ENCODE assay signal across 13 mouse cellular contexts in the genomic region with DNA sequence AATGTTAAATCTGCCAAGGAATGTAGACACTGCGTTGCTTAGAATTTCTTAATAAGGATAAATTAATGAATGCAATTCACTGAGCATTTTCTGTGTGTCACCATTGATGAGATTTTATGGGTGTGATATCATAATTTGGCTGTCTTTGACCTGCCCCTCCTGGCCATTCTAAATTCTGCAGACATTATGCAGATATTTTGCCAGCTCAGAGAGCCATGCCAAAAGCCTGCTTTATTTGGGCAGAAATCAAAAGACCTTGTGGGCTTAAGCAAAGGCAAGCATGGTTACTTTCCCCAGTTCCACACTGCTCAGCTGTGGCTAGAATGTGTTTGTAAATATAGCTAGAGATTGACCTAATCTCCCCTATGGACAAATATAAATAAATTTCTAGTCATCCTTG.
DNase-seq lines count a peak whose midpoint lies in the region; ATAC-seq and TF ChIP-seq lines count a peak whose summit lies in the region.
"Had no signal": no experiment of that assay in that cellular context is flagged by ENCODE, and none has a peak within 500 bp of the region (broad histone marks: within the 10 kb centered on the region; RNA-seq: fewer than 3 reads in every experiment).

No protein-coding gene starts in this region.

- H3K4me3 ChIP-seq in gastrocnemius, adult 2 months = no peak overlapping the region
- H3K4me3 ChIP-seq in hindbrain, postnatal 0 days (ENCODE audit: low read length) = no peak overlapping the region
- H3K4me3 ChIP-seq in hindbrain, embryonic 11.5 days (ENCODE audit: low read depth, low read length) = no peak overlapping the region
- no peak overlapping the region for H3K4me3 ChIP-seq in midbrain, postnatal 0 days (ENCODE audit: low read depth, low read length)
- no peak overlapping the region for H3K4me3 ChIP-seq in midbrain, embryonic 11.5 days (ENCODE audit: low read depth, low read length)
- H3K4me3 ChIP-seq: lung, embryonic 15.5 days had no signal

- no peak overlapping the region for H3K9ac ChIP-seq in hindbrain, postnatal 0 days (replicated peaks; ENCODE audit: low read length)
- H3K9ac ChIP-seq in hindbrain, embryonic 11.5 days (ENCODE audit: low read depth, low read length) = no peak overlapping the region
- H3K9ac ChIP-seq in midbrain, postnatal 0 days (replicated peaks; ENCODE audit: low read length, poor library complexity, severe bottlenecking) = no peak overlapping the region
- H3K9ac ChIP-seq in midbrain, embryonic 11.5 days (ENCODE audit: low read length) = no peak overlapping the region
- H3K9ac ChIP-seq: lung, embryonic 15.5 days had no signal

- H3K4me2 ChIP-seq in hindbrain, postnatal 0 days (ENCODE audit: low read depth, low read length) = no peak overlapping the region
- H3K4me2 ChIP-seq in hindbrain, embryonic 11.5 days (replicated peaks; ENCODE audit: low read depth, low read length) = no peak overlapping the region
- no peak overlapping the region for H3K4me2 ChIP-seq in midbrain, postnatal 0 days (ENCODE audit: low read depth, low read length, poor library complexity, severe bottlenecking)
- H3K4me2 ChIP-seq in midbrain, embryonic 11.5 days = no peak overlapping the region
- H3K4me2 ChIP-seq: lung, embryonic 15.5 days had no signal

- peak overlapping the region; percentile 17; the same call in 1 of the 2 replicates for H3K27ac ChIP-seq in gastrocnemius, adult 2 months
- H3K27ac ChIP-seq in hindbrain, postnatal 0 days = no peak overlapping the region
- no peak overlapping the region for H3K27ac ChIP-seq in hindbrain, embryonic 11.5 days (ENCODE audit: low read depth, low read length)
- H3K27ac ChIP-seq in midbrain, postnatal 0 days (ENCODE audit: low read depth, low read length) = no peak overlapping the region
- H3K27ac ChIP-seq in midbrain, embryonic 11.5 days (ENCODE audit: low read depth, low read length) = no peak overlapping the region
- H3K27ac ChIP-seq: lung, embryonic 15.5 days had no signal

- H3K9me3 ChIP-seq in hindbrain, postnatal 0 days (ENCODE audit: low read length) = no peaks in the 10 kb centered on the region
- H3K9me3 ChIP-seq in hindbrain, embryonic 11.5 days (ENCODE audit: control insufficient read depth, low read length) = no peaks in the 10 kb centered on the region
- no peaks in the 10 kb centered on the region for H3K9me3 ChIP-seq in midbrain, postnatal 0 days (ENCODE audit: low read length)
- H3K9me3 ChIP-seq in midbrain, embryonic 11.5 days (ENCODE audit: control insufficient read depth, low read length) = no peaks in the 10 kb centered on the region
- H3K9me3 ChIP-seq: lung, embryonic 15.5 days had no signal

- intact Hi-C loops in gastrocnemius, adult 2 months (cut with DNase I) = no loop called here
- intact Hi-C loops in gastrocnemius, postnatal 14 days (cut with DNase I; ENCODE audit: low total_unique reads) = no loop called here

- TF ChIP-seq CTCF in gastrocnemius, adult 2 months (IDR thresholded peaks at IDR 0.05) = no peak
- peak; percentile 33 for TF ChIP-seq CTCF in hindbrain, postnatal 0 days (IDR thresholded peaks at IDR 0.05; ENCODE audit: low read depth)
- TF ChIP-seq CTCF in midbrain, postnatal 0 days (IDR thresholded peaks at IDR 0.05) = 0 out of 2 replicates have a peak, but pooled peaks have one; percentile 12

- peak; percentile 15 for DNase-seq in adrenal gland, postnatal 10 days
- no peak for DNase-seq in adrenal gland, postnatal 4 days (ENCODE audit: low spot score in 2 of 2)
- peak; percentile 27 for DNase-seq in gastrocnemius, adult 2 months
- no peak for DNase-seq in gastrocnemius, postnatal 14 days
- DNase-seq in hindbrain, postnatal 0 days (ENCODE audit: low spot score) = peak; percentile 79
- no peak for DNase-seq in hindbrain, embryonic 11.5 days (ENCODE audit: low spot score)
- DNase-seq in midbrain, postnatal 0 days (ENCODE audit: low spot score) = peak; percentile 79
- DNase-seq in midbrain, embryonic 11.5 days (ENCODE audit: low spot score, missing footprints) = no peak
- DNase-seq: embryo, embryonic 11 days; kidney, postnatal 10 days; liver had no signal

- H3K4me1 ChIP-seq in hindbrain, postnatal 0 days (ENCODE audit: insufficient read depth, low read length) = no peaks in the 10 kb centered on the region
- no peaks in the 10 kb centered on the region for H3K4me1 ChIP-seq in hindbrain, embryonic 11.5 days (replicated peaks; ENCODE audit: control insufficient read depth, insufficient read depth, low read length)
- H3K4me1 ChIP-seq in midbrain, postnatal 0 days (ENCODE audit: insufficient read depth, low read length) = no peaks in the 10 kb centered on the region
- H3K4me1 ChIP-seq in midbrain, embryonic 11.5 days (ENCODE audit: control insufficient read depth, insufficient read depth, low read length) = no peaks in the 10 kb centered on the region
- H3K4me1 ChIP-seq: lung, embryonic 15.5 days had no signal

- H3K27me3 ChIP-seq in hindbrain, postnatal 0 days (ENCODE audit: insufficient read depth, low read length) = no peaks in the 10 kb centered on the region
- no peaks in the 10 kb centered on the region for H3K27me3 ChIP-seq in hindbrain, embryonic 11.5 days (ENCODE audit: control insufficient read depth, insufficient read depth, low read length)
- no peaks in the 10 kb centered on the region for H3K27me3 ChIP-seq in midbrain, postnatal 0 days (ENCODE audit: insufficient read depth, low read length)
- H3K27me3 ChIP-seq in midbrain, embryonic 11.5 days (ENCODE audit: control insufficient read depth, insufficient read depth, low read length) = no peaks in the 10 kb centered on the region
- H3K27me3 ChIP-seq: lung, embryonic 15.5 days had no signal

- ATAC-seq in hindbrain, postnatal 0 days = peak; percentile 71
- ATAC-seq in hindbrain, embryonic 11.5 days (ENCODE audit: low FRiP score) = no peak
- no peak for ATAC-seq in midbrain, postnatal 0 days (ENCODE audit: low FRiP score)
- no peak for ATAC-seq in midbrain, embryonic 11.5 days (ENCODE audit: low FRiP score)
- ATAC-seq: Patski had no signal

- no peaks in the 10 kb centered on the region for H3K36me3 ChIP-seq in hindbrain, postnatal 0 days (ENCODE audit: insufficient read depth, low read length)
- no peaks in the 10 kb centered on the region for H3K36me3 ChIP-seq in hindbrain, embryonic 11.5 days (ENCODE audit: control insufficient read depth, insufficient read depth, low read length)
- H3K36me3 ChIP-seq in midbrain, postnatal 0 days (ENCODE audit: insufficient read depth, low read length) = no peaks in the 10 kb centered on the region
- no peaks in the 10 kb centered on the region for H3K36me3 ChIP-seq in midbrain, embryonic 11.5 days (ENCODE audit: control insufficient read depth, insufficient read depth, low read length)
- H3K36me3 ChIP-seq: lung, embryonic 15.5 days had no signal

- 57% methylated on average over 1 of the region's 1 CpGs for WGBS in hindbrain, postnatal 0 days
- 87% methylated on average over 1 of the region's 1 CpGs for WGBS in hindbrain, embryonic 11.5 days
- WGBS in midbrain, postnatal 0 days = 65% methylated on average over 1 of the region's 1 CpGs
- 88% methylated on average over 1 of the region's 1 CpGs for WGBS in midbrain, embryonic 11.5 days

Comparison
In these comparisons a context has a peak if more than half of its experiments do, and no peak if none do; other contexts are left out.
1. DNase-seq: peak in adrenal gland, postnatal 10 days (single experiment), gastrocnemius, adult 2 months (single experiment), hindbrain, postnatal 0 days (single experiment) and midbrain, postnatal 0 days (single experiment); none in adrenal gland, postnatal 4 days (0 of 2), gastrocnemius, postnatal 14 days (single experiment), hindbrain, embryonic 11.5 days (single experiment) and midbrain, embryonic 11.5 days (single experiment).